Mouse (Mus musculus): ENCODE results near the gene Tmem131l. TPM values are rescaled to one million over a fixed set of nuclear protein-coding genes. Genes with fewer than 3 reads are reported as not detected.

The Tmem131l gene
- polyA plus RNA-seq, 1 experiment from 2014 or later, result 76.3 TPM

GRCm38 (mm10) chr3:83991691-83992524 lies 48.1 kb downstream of the Tmem131l start:
- Histone ChIP-seq H3K27me3 (ENCODE audit: control insufficient read depth, insufficient read depth, low read length) (no peaks in the 10 kb centered on the region), H3K9me3 (ENCODE audit: control insufficient read depth, low read length) (no peaks in the 10 kb centered on the region), H3K36me3 (ENCODE audit: control insufficient read depth, insufficient read depth, low read length) (no peaks in the 10 kb centered on the region), H3K9ac (ENCODE audit: low read length) (no peak overlapping the region), H3K4me3 (ENCODE audit: low read depth, low read length) (no peak overlapping the region), H3K4me2 (no peak overlapping the region), H3K4me1 (ENCODE audit: control insufficient read depth, insufficient read depth, low read length) (peaks cover 48% of the 10 kb centered on the region), H3K27ac (ENCODE audit: low read depth, low read length) (no peak overlapping the region)
- WGBS, result 92% methylated on average over 8 of the region's 8 CpGs
- ATAC-seq (ENCODE audit: low FRiP score), result no peak
- DNase-seq (ENCODE audit: low spot score, missing footprints), result no peak

- 25% methylated on average over 4 of the region's 4 CpGs for WGBS
- Histone ChIP-seq H3K4me2 (no peak overlapping the region), H3K36me3 (ENCODE audit: control insufficient read depth, insufficient read depth, low read length) (no peaks in the 10 kb centered on the region), H3K9me3 (ENCODE audit: control insufficient read depth, low read length) (no peaks in the 10 kb centered on the region), H3K27me3 (ENCODE audit: control insufficient read depth, insufficient read depth, low read length) (no peaks in the 10 kb centered on the region), H3K9ac (ENCODE audit: low read length) (no peak overlapping the region), H3K27ac (ENCODE audit: low read depth, low read length) (no peak overlapping the region), H3K4me1 (ENCODE audit: control insufficient read depth, insufficient read depth, low read length) (peaks cover 50% of the 10 kb centered on the region), H3K4me3 (ENCODE audit: low read depth, low read length) (no peak overlapping the region)
- no peak for DNase-seq (ENCODE audit: low spot score, missing footprints)
- ATAC-seq (ENCODE audit: low FRiP score), result no peak
Measured at GRCm38 (mm10) chr3:83988214-83988613, 51.8 kb downstream of the Tmem131l start.

GRCm38 (mm10) chr3:83987533-83988112 lies 52.4 kb downstream of the Tmem131l start:
- no peak for DNase-seq (ENCODE audit: low spot score, missing footprints)
- Histone ChIP-seq H3K27me3 (ENCODE audit: control insufficient read depth, insufficient read depth, low read length) (no peaks in the 10 kb centered on the region), H3K9me3 (ENCODE audit: control insufficient read depth, low read length) (no peaks in the 10 kb centered on the region), H3K36me3 (ENCODE audit: control insufficient read depth, insufficient read depth, low read length) (no peaks in the 10 kb centered on the region), H3K4me2 (no peak overlapping the region), H3K27ac (ENCODE audit: low read depth, low read length) (no peak overlapping the region), H3K9ac (ENCODE audit: low read length) (no peak overlapping the region), H3K4me1 (ENCODE audit: control insufficient read depth, insufficient read depth, low read length) (peaks cover 56% of the 10 kb centered on the region), H3K4me3 (ENCODE audit: low read depth, low read length) (no peak overlapping the region)
- WGBS, result 82% methylated on average over 8 of the region's 8 CpGs
- no peak for ATAC-seq (ENCODE audit: low FRiP score)

GRCm38 (mm10) chr3:83986740-83987139 lies 53.2 kb downstream of the Tmem131l start:
- H3K4me3 ChIP-seq (ENCODE audit: low read depth, low read length), result no peak overlapping the region
- no peaks in the 10 kb centered on the region for H3K9me3 ChIP-seq (ENCODE audit: control insufficient read depth, low read length)
- H3K27ac ChIP-seq (ENCODE audit: low read depth, low read length), result no peak overlapping the region
- DNase-seq (ENCODE audit: low spot score, missing footprints), result no peak
- no peaks in the 10 kb centered on the region for H3K36me3 ChIP-seq (ENCODE audit: control insufficient read depth, insufficient read depth, low read length)
- peaks cover 59% of the 10 kb centered on the region for H3K4me1 ChIP-seq (ENCODE audit: control insufficient read depth, insufficient read depth, low read length)
- 78% methylated on average over 3 of the region's 3 CpGs for WGBS
- no peak for ATAC-seq (ENCODE audit: low FRiP score)
- H3K27me3 ChIP-seq (ENCODE audit: control insufficient read depth, insufficient read depth, low read length), result no peaks in the 10 kb centered on the region
- H3K9ac ChIP-seq (ENCODE audit: low read length), result no peak overlapping the region
- H3K4me2 ChIP-seq, result no peak overlapping the region

- H3K4me3 ChIP-seq (ENCODE audit: low read depth, low read length), result no peak overlapping the region
- peaks cover 69% of the 10 kb centered on the region for H3K4me1 ChIP-seq (ENCODE audit: control insufficient read depth, insufficient read depth, low read length)
- ATAC-seq (ENCODE audit: low FRiP score) (no peak), DNase-seq (ENCODE audit: low spot score, missing footprints) (no peak)
- H3K36me3 ChIP-seq (ENCODE audit: control insufficient read depth, insufficient read depth, low read length), result no peaks in the 10 kb centered on the region
- 74% methylated on average over 6 of the region's 6 CpGs for WGBS
- H3K4me2 ChIP-seq, result no peak overlapping the region
- H3K9ac ChIP-seq (ENCODE audit: low read length), result no peak overlapping the region
- H3K27me3 ChIP-seq (ENCODE audit: control insufficient read depth, insufficient read depth, low read length), result no peaks in the 10 kb centered on the region
- H3K9me3 ChIP-seq (ENCODE audit: control insufficient read depth, low read length), result no peaks in the 10 kb centered on the region
- no peak overlapping the region for H3K27ac ChIP-seq (ENCODE audit: low read depth, low read length)
Measured at GRCm38 (mm10) chr3:83985426-83985825, 54.5 kb downstream of the Tmem131l start.

GRCm38 (mm10) chr3:83984379-83984778 lies 55.6 kb downstream of the Tmem131l start:
- 76% methylated on average over 4 of the region's 4 CpGs for WGBS

GRCm38 (mm10) chr3:83982821-83983220 lies 57.2 kb downstream of the Tmem131l start:
- Histone ChIP-seq H3K4me3 (ENCODE audit: low read depth, low read length) (no peak overlapping the region), H3K4me1 (ENCODE audit: control insufficient read depth, insufficient read depth, low read length) (peaks cover 80% of the 10 kb centered on the region), H3K9me3 (ENCODE audit: control insufficient read depth, low read length) (no peaks in the 10 kb centered on the region), H3K9ac (ENCODE audit: low read length) (no peak overlapping the region), H3K27ac (ENCODE audit: low read depth, low read length) (no peak overlapping the region), H3K36me3 (ENCODE audit: control insufficient read depth, insufficient read depth, low read length) (no peaks in the 10 kb centered on the region), H3K4me2 (no peak overlapping the region), H3K27me3 (ENCODE audit: control insufficient read depth, insufficient read depth, low read length) (no peaks in the 10 kb centered on the region)
- DNase-seq (ENCODE audit: low spot score, missing footprints) (no peak), ATAC-seq (ENCODE audit: low FRiP score) (no peak)
- 21% methylated on average over 4 of the region's 4 CpGs for WGBS

More at GRCm38 (mm10) chr3:83984379-83984778, 55.6 kb downstream of the Tmem131l start:
- Histone ChIP-seq H3K9ac (ENCODE audit: low read length) (no peak overlapping the region), H3K27ac (ENCODE audit: low read depth, low read length) (no peak overlapping the region), H3K27me3 (ENCODE audit: control insufficient read depth, insufficient read depth, low read length) (no peaks in the 10 kb centered on the region), H3K36me3 (ENCODE audit: control insufficient read depth, insufficient read depth, low read length) (no peaks in the 10 kb centered on the region), H3K4me1 (ENCODE audit: control insufficient read depth, insufficient read depth, low read length) (peaks cover 79% of the 10 kb centered on the region), H3K9me3 (ENCODE audit: control insufficient read depth, low read length) (no peaks in the 10 kb centered on the region), H3K4me2 (no peak overlapping the region), H3K4me3 (ENCODE audit: low read depth, low read length) (no peak overlapping the region)
- ATAC-seq (ENCODE audit: low FRiP score), result no peak
- no peak for DNase-seq (ENCODE audit: low spot score, missing footprints)

- Histone ChIP-seq H3K27ac (ENCODE audit: low read depth, low read length) (peak overlapping the region; percentile 90), H3K9ac (ENCODE audit: low read length) (peak overlapping the region; percentile 35; the same call in 1 of the 2 replicates), H3K9me3 (ENCODE audit: control insufficient read depth, low read length) (no peaks in the 10 kb centered on the region), H3K27me3 (ENCODE audit: control insufficient read depth, insufficient read depth, low read length) (no peaks in the 10 kb centered on the region), H3K4me2 (peak overlapping the region; percentile 10; the same call in 1 of the 2 replicates), H3K4me1 (ENCODE audit: control insufficient read depth, insufficient read depth, low read length) (peaks cover 65% of the 10 kb centered on the region), H3K4me3 (ENCODE audit: low read depth, low read length) (no peak overlapping the region), H3K36me3 (ENCODE audit: control insufficient read depth, insufficient read depth, low read length) (no peaks in the 10 kb centered on the region)
- DNase-seq (ENCODE audit: low spot score, missing footprints) (peak; percentile 94), ATAC-seq (ENCODE audit: low FRiP score) (peak; percentile 97)
- 5% methylated on average over 6 of the region's 6 CpGs for WGBS
Measured at GRCm38 (mm10) chr3:83980231-83980872, 59.6 kb downstream of the Tmem131l start.

Data from midbrain, embryonic 11.5 days (tissue).